Mouse (Mus musculus) lung, embryonic 16.5 days (tissue): Measurements from ENCODE around the gene Rptn. TPM values are rescaled to one million over a fixed set of nuclear protein-coding genes. Genes with fewer than 3 reads are reported as not detected.
A peak's percentile ranks its signal among the peaks of the same experiment; 100 is the strongest.

Source experiments
- ATAC-seq: fragments of 200-750 bp; cut with Nextera tagmentation; 2 replicates; pipeline ENCODE4 v1.8.0; 2017; ENCODE audit warnings: low read depth, mild to moderate bottlenecking, moderate library complexity
- H3K27ac ChIP-seq: fragments of 300-500 bp; sonication (generic); 2 replicates; pipeline ENCODE4 v1.5.1; 2014; ENCODE audit warnings: mild to moderate bottlenecking, control low read depth, low read length
- H3K27me3 ChIP-seq: fragments of 300-500 bp; sonication (generic); 2 replicates; pipeline ENCODE4 v1.6.1; 2014; ENCODE audit warnings: low read depth, low read length, mixed read lengths; ENCODE audit not compliant: control insufficient read depth, insufficient read depth
- H3K36me3 ChIP-seq: fragments of 300-500 bp; sonication (generic); 2 replicates; pipeline ENCODE4 v1.6.1; 2014; ENCODE audit warnings: low read length; ENCODE audit not compliant: control insufficient read depth, insufficient read depth
- H3K4me1 ChIP-seq: fragments of 300-500 bp; sonication (generic); replicated peaks from 2 replicates; pipeline ENCODE4 v1.6.1; 2014; ENCODE audit warnings: low read length, mixed read lengths; ENCODE audit not compliant: control insufficient read depth, insufficient read depth
- H3K4me2 ChIP-seq: fragments of 300-500 bp; sonication (generic); 2 replicates; pipeline ENCODE4 v1.6.1; 2014; ENCODE audit warnings: low read depth, low read length, control low read depth
- H3K4me3 ChIP-seq: fragments of 300-500 bp; sonication (generic); 2 replicates; pipeline ENCODE4 v1.5.1; 2014; ENCODE audit warnings: mild to moderate bottlenecking, low read length, control low read depth
- H3K9ac ChIP-seq: fragments of 300-500 bp; sonication (generic); 2 replicates; pipeline ENCODE4 v1.6.1; 2014; ENCODE audit warnings: low read length, control low read depth
- H3K9me3 ChIP-seq: fragments of 300-500 bp; sonication (generic); 2 replicates; pipeline ENCODE4 v1.6.1; 2016; ENCODE audit warnings: low read length; ENCODE audit not compliant: control insufficient read depth
- WGBS: fragments of 180-500 bp; shearing (Covaris S2); extraction: QIAGEN DNeasy Blood & Tissue Kit; methylation state at CpG from one replicate; pipeline ENCODE4 v1.1.7; 2014; 5-methylcytosine and 5-hydroxymethylcytosine counted together
- polyA plus RNA-seq: library from polyadenylated mRNA; unstranded; fragments of >200 nt; fragmentation: Nextera tagmentation; extraction: Ambion mirVana; gene quantifications from 2 replicates; pipeline ENCODE4 v1.2.1, GENCODE M21; 2015

Rptn gene
- polyA plus RNA-seq = 0.10 TPM in 1 of 2 replicates, not detected in the other

- no peak for ATAC-seq
- no peaks in the 10 kb centered on the region for H3K9me3 ChIP-seq
- no peak within 1 kb of the TSS for H3K9ac ChIP-seq
- H3K27ac ChIP-seq = no peak within 1 kb of the TSS
- H3K4me3 ChIP-seq = no peak within 1 kb of the TSS
- H3K4me2 ChIP-seq = no peak within 1 kb of the TSS
- no peaks in the 10 kb centered on the region for H3K36me3 ChIP-seq
- WGBS = 51% methylated on average over 2 of the region's 2 CpGs
- H3K4me1 ChIP-seq = no peaks in the 10 kb centered on the region
- no peaks in the 10 kb centered on the region for H3K27me3 ChIP-seq
Observed at GRCm38 (mm10) chr3:93393366-93393765, at the start of gene Rptn. TSS of gene Rptn (plus strand) at chr3:93393699.

GRCm38 (mm10) chr3:93346896-93347295 is 46.6 kb upstream of the Rptn start:
- Histone ChIP-seq H3K9me3 (no peaks in the 10 kb centered on the region), H3K4me3 (no peak overlapping the region), H3K36me3 (no peaks in the 10 kb centered on the region), H3K4me2 (no peak overlapping the region), H3K27me3 (no peaks in the 10 kb centered on the region), H3K27ac (no peak overlapping the region), H3K9ac (no peak overlapping the region), H3K4me1 (no peaks in the 10 kb centered on the region)
- WGBS = 48% methylated on average over 2 of the region's 2 CpGs
- no peak for ATAC-seq

- WGBS = 15% methylated on average over 7 of the region's 7 CpGs
- Histone ChIP-seq H3K27me3 (no peaks in the 10 kb centered on the region), H3K4me3 (no peak overlapping the region), H3K4me2 (no peak overlapping the region), H3K36me3 (no peaks in the 10 kb centered on the region), H3K9ac (no peak overlapping the region), H3K9me3 (no peaks in the 10 kb centered on the region), H3K4me1 (0 out of 2 replicates have a peak, but pooled peaks cover 3% of the 10 kb centered on the region), H3K27ac (no peak overlapping the region)
- ATAC-seq = peak; percentile 59; the same call in 1 of the 2 replicates
Observed at GRCm38 (mm10) chr3:93360045-93360444, 33.5 kb upstream of the Rptn start.

- no peaks in the 10 kb centered on the region for H3K9me3 ChIP-seq
- no peak overlapping the region for H3K27ac ChIP-seq
- H3K4me3 ChIP-seq = no peak overlapping the region
- ATAC-seq = peak; percentile 59; the same call in 1 of the 2 replicates
- H3K9ac ChIP-seq = no peak overlapping the region
- WGBS = 7% methylated on average over 10 of the region's 10 CpGs
- H3K4me2 ChIP-seq = peak overlapping the region; percentile 38
- no peaks in the 10 kb centered on the region for H3K36me3 ChIP-seq
- H3K4me1 ChIP-seq = 0 out of 2 replicates have a peak, but pooled peaks cover 3% of the 10 kb centered on the region
- no peaks in the 10 kb centered on the region for H3K27me3 ChIP-seq
Observed at GRCm38 (mm10) chr3:93361933-93362574, 31.4 kb upstream of the Rptn start.

- peak overlapping the region; percentile 78 for H3K27ac ChIP-seq
Observed at GRCm38 (mm10) chr3:93366966-93367575, 26.4 kb upstream of the Rptn start.

GRCm38 (mm10) chr3:93368171-93368570 is 25.3 kb upstream of the Rptn start:
- H3K4me3 ChIP-seq = no peak overlapping the region
- no peaks in the 10 kb centered on the region for H3K9me3 ChIP-seq
- 42% methylated on average over 1 of the region's 1 CpGs for WGBS
- no peaks in the 10 kb centered on the region for H3K4me1 ChIP-seq
- H3K9ac ChIP-seq = no peak overlapping the region
- H3K27ac ChIP-seq = peak overlapping the region; percentile 78
- ATAC-seq = no peak
- no peak overlapping the region for H3K4me2 ChIP-seq
- H3K27me3 ChIP-seq = no peaks in the 10 kb centered on the region
- H3K36me3 ChIP-seq = no peaks in the 10 kb centered on the region

More at GRCm38 (mm10) chr3:93366966-93367575, 26.4 kb upstream of the Rptn start:
- H3K4me3 ChIP-seq = no peak overlapping the region
- H3K4me1 ChIP-seq = 0 out of 2 replicates have a peak, but pooled peaks cover 3% of the 10 kb centered on the region
- H3K4me2 ChIP-seq = no peak overlapping the region
- ATAC-seq = peak; percentile 95
- no peak overlapping the region for H3K9ac ChIP-seq
- no peaks in the 10 kb centered on the region for H3K27me3 ChIP-seq
- H3K9me3 ChIP-seq = no peaks in the 10 kb centered on the region
- no peaks in the 10 kb centered on the region for H3K36me3 ChIP-seq
- WGBS = 38% methylated on average over 3 of the region's 3 CpGs

GRCm38 (mm10) chr3:93373416-93373815 is 20.1 kb upstream of the Rptn start:
- Histone ChIP-seq H3K36me3 (no peaks in the 10 kb centered on the region), H3K9me3 (no peaks in the 10 kb centered on the region), H3K4me1 (no peaks in the 10 kb centered on the region), H3K9ac (no peak overlapping the region), H3K27ac (no peak overlapping the region), H3K4me3 (no peak overlapping the region), H3K27me3 (no peaks in the 10 kb centered on the region), H3K4me2 (no peak overlapping the region)
- 55% methylated on average over 6 of the region's 6 CpGs for WGBS
- ATAC-seq = no peak

GRCm38 (mm10) chr3:93375196-93375595 is 18.3 kb upstream of the Rptn start:
- Histone ChIP-seq H3K27me3 (no peaks in the 10 kb centered on the region), H3K9me3 (no peaks in the 10 kb centered on the region), H3K4me3 (no peak overlapping the region), H3K4me1 (peaks cover 3% of the 10 kb centered on the region; the same call in 1 of the 2 replicates), H3K9ac (no peak overlapping the region), H3K4me2 (no peak overlapping the region), H3K36me3 (no peaks in the 10 kb centered on the region), H3K27ac (no peak overlapping the region)
- ATAC-seq = no peak
- 59% methylated on average over 1 of the region's 1 CpGs for whole genome bisulfite sequencing

- Histone ChIP-seq H3K27ac (no peak overlapping the region), H3K36me3 (no peaks in the 10 kb centered on the region), H3K4me1 (peaks cover 3% of the 10 kb centered on the region; the same call in 1 of the 2 replicates), H3K27me3 (no peaks in the 10 kb centered on the region), H3K9me3 (no peaks in the 10 kb centered on the region), H3K9ac (no peak overlapping the region), H3K4me3 (no peak overlapping the region), H3K4me2 (no peak overlapping the region)
- WGBS = 77% methylated on average over 5 of the region's 5 CpGs
- ATAC-seq = no peak
Observed at GRCm38 (mm10) chr3:93375601-93376000, 17.9 kb upstream of the Rptn start.
